Mouse (Mus musculus) lung, postnatal 0 days (tissue): Measurements from ENCODE around the gene Dpp6. TPM values are rescaled to one million over a fixed set of nuclear protein-coding genes. Genes with fewer than 3 reads are reported as not detected.

Source experiments
- ATAC-seq: fragments of 200-750 bp; cut with Nextera tagmentation; 2 replicates; pipeline ENCODE4 v1.8.0; 2017; ENCODE audit warnings: moderate library complexity
- DNase-seq: peaks from one replicate; pipeline ENCODE4 v3.0.0-alpha.2; 2016; ENCODE audit warnings: low spot score
- H3K27ac ChIP-seq: fragments of 300-500 bp; sonication (generic); 2 replicates; pipeline ENCODE4 v1.5.1; 2014; ENCODE audit warnings: antibody characterized with exemption, mild to moderate bottlenecking, low read length, mixed read lengths
- H3K27me3 ChIP-seq: fragments of 300-500 bp; sonication (generic); replicated peaks from 2 replicates; pipeline ENCODE4 v1.6.1; 2014; ENCODE audit warnings: low read length, mixed read lengths; ENCODE audit not compliant: insufficient read depth
- H3K36me3 ChIP-seq: fragments of 300-500 bp; sonication (generic); 2 replicates; pipeline ENCODE4 v1.6.1; 2014; ENCODE audit warnings: low read length, mixed read lengths; ENCODE audit not compliant: insufficient read depth
- H3K4me1 ChIP-seq: fragments of 300-500 bp; sonication (generic); 2 replicates; pipeline ENCODE4 v1.6.1; 2014; ENCODE audit warnings: antibody characterized with exemption, low read depth, low read length, mixed read lengths; ENCODE audit not compliant: insufficient read depth
- H3K4me2 ChIP-seq: fragments of 300-500 bp; sonication (generic); replicated peaks from 2 replicates; pipeline ENCODE4 v1.6.1; 2014; ENCODE audit warnings: low read depth, mild to moderate bottlenecking, low read length, moderate library complexity, mixed read lengths
- H3K4me3 ChIP-seq: fragments of 300-500 bp; sonication (generic); 2 replicates; pipeline ENCODE4 v1.5.1; 2014; ENCODE audit warnings: low read depth, low read length
- H3K9ac ChIP-seq: fragments of 300-500 bp; sonication (generic); replicated peaks from 2 replicates; pipeline ENCODE4 v1.6.1; 2014; ENCODE audit warnings: low read depth, mild to moderate bottlenecking
- H3K9me3 ChIP-seq: fragments of 300-500 bp; sonication (generic); 2 replicates; pipeline ENCODE4 v1.6.1; 2016; ENCODE audit warnings: low read length, mixed read lengths
- CTCF ChIP-seq: IDR thresholded peaks from 2 replicates; pipeline ENCODE4 v1.5.1; 2016; ENCODE audit warnings: antibody characterized with exemption, mild to moderate bottlenecking
- EP300 ChIP-seq: IDR thresholded peaks from 2 replicates; pipeline ENCODE4 v1.6.1; 2016; ENCODE audit warnings: antibody characterized with exemption, mild to moderate bottlenecking, control low read depth
- WGBS: fragments of 180-500 bp; shearing (Covaris S2); extraction: QIAGEN DNeasy Blood & Tissue Kit; methylation state at CpG from one replicate; pipeline ENCODE4 v1.1.7; 2014; 5-methylcytosine and 5-hydroxymethylcytosine counted together
- polyA plus RNA-seq: library from polyadenylated mRNA; unstranded; fragments of >200 nt; fragmentation: Nextera tagmentation; extraction: Ambion mirVana; gene quantifications from 2 replicates; pipeline ENCODE4 v1.2.1, GENCODE M21; 2015

The Dpp6 gene
- polyA plus RNA-seq, 1 experiment from 2014 or later: 0.05 TPM

- H3K9ac ChIP-seq: no peak overlapping the region
- 73% methylated on average over 6 of the region's 6 CpGs for WGBS
- no peak overlapping the region for H3K4me3 ChIP-seq
- no peaks in the 10 kb centered on the region for H3K4me1 ChIP-seq
- no peak overlapping the region for H3K4me2 ChIP-seq
- ATAC-seq (no peak), DNase-seq (no peak)
- TF ChIP-seq CTCF (no peak), EP300 (no peak)
- H3K9me3 ChIP-seq: no peaks in the 10 kb centered on the region
- H3K27ac ChIP-seq: no peak overlapping the region
- no peaks in the 10 kb centered on the region for H3K27me3 ChIP-seq
- H3K36me3 ChIP-seq: no peaks in the 10 kb centered on the region
Observed at GRCm38 (mm10) chr5:26934911-26935310, 117.9 kb downstream of the Dpp6 start.

DNA sequence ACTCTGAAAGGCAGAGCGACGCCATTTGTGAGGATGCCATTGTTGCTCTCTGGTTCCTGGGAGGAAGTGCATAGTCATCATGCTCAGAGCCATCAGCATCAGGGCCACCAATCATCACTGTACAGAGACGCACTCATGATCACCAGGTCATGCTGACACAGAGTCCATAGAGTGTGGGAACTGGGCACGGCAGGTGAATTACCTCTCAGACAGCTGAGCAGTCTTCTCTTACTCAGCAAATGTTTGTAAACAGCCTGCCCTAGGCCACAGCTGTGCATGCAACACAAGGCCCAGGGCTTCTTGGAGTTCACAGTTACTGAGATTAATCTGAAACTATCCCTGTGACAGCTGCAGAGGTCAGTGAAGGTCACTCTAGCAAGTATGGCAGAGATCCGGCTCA, 124.5 kb downstream of the Dpp6 start:
- TF ChIP-seq EP300: no peak
- TF ChIP-seq CTCF: no peak
- DNase-seq (no peak), ATAC-seq (no peak)
- Histone ChIP-seq H3K4me1 (no peaks in the 10 kb centered on the region), H3K27me3 (no peaks in the 10 kb centered on the region), H3K27ac (no peak overlapping the region), H3K4me2 (no peak overlapping the region), H3K4me3 (no peak overlapping the region), H3K9ac (no peak overlapping the region), H3K9me3 (no peaks in the 10 kb centered on the region), H3K36me3 (no peaks in the 10 kb centered on the region)
- WGBS: 64% methylated on average over 5 of the region's 5 CpGs

GRCm38 (mm10) chr5:26945169-26945920, 128.3 kb downstream of the Dpp6 start:
- Histone ChIP-seq H3K36me3 (no peaks in the 10 kb centered on the region), H3K4me1 (no peaks in the 10 kb centered on the region), H3K27me3 (no peaks in the 10 kb centered on the region), H3K4me3 (no peak overlapping the region), H3K9ac (no peak overlapping the region), H3K27ac (no peak overlapping the region), H3K9me3 (no peaks in the 10 kb centered on the region), H3K4me2 (no peak overlapping the region)
- WGBS: 43% methylated on average over 4 of the region's 4 CpGs
- ATAC-seq (no peak), DNase-seq (no peak)
- no peak for TF ChIP-seq EP300
- TF ChIP-seq CTCF: no peak

GRCm38 (mm10) chr5:26969941-26970590, 153.1 kb downstream of the Dpp6 start:
- H3K36me3 ChIP-seq: no peaks in the 10 kb centered on the region
- no peak for DNase-seq
- H3K4me1 ChIP-seq: no peaks in the 10 kb centered on the region
- TF ChIP-seq CTCF (no peak), EP300 (no peak)
- no peaks in the 10 kb centered on the region for H3K27me3 ChIP-seq
- H3K27ac ChIP-seq: no peak overlapping the region
- H3K4me3 ChIP-seq: no peak overlapping the region
- H3K9ac ChIP-seq: no peak overlapping the region
- H3K9me3 ChIP-seq: no peaks in the 10 kb centered on the region
- 51% methylated on average over 6 of the region's 6 CpGs for WGBS
- ATAC-seq: no peak
- H3K4me2 ChIP-seq: no peak overlapping the region

DNA sequence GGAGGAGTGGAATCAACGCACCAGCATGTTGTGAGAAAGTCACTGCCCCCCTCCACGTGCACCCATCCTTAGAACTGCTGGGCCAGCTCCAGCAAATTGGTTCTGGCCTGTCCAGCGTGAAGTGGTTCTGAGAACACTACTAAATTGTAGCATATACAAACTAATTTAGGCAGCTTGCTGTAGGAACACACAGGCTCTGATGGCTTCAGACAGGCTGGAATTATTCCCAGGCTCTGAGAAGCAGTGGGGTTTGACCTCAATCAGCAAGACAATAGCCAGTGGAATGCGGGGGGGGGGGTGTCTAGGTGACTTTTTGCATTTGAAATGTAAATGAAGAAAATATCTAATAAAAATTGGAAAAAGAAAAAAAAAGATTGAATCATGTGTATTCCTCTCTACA, 156.2 kb downstream of the Dpp6 start:
- H3K4me2 ChIP-seq: no peak overlapping the region
- H3K9me3 ChIP-seq: no peaks in the 10 kb centered on the region
- H3K36me3 ChIP-seq: no peaks in the 10 kb centered on the region
- no peaks in the 10 kb centered on the region for H3K27me3 ChIP-seq
- H3K9ac ChIP-seq: no peak overlapping the region
- WGBS: 49% methylated on average over 4 of the region's 4 CpGs
- TF ChIP-seq CTCF: no peak
- no peak for TF ChIP-seq EP300
- H3K4me3 ChIP-seq: no peak overlapping the region
- H3K4me1 ChIP-seq: no peaks in the 10 kb centered on the region
- no peak for ATAC-seq
- DNase-seq: no peak
- H3K27ac ChIP-seq: no peak overlapping the region

DNA sequence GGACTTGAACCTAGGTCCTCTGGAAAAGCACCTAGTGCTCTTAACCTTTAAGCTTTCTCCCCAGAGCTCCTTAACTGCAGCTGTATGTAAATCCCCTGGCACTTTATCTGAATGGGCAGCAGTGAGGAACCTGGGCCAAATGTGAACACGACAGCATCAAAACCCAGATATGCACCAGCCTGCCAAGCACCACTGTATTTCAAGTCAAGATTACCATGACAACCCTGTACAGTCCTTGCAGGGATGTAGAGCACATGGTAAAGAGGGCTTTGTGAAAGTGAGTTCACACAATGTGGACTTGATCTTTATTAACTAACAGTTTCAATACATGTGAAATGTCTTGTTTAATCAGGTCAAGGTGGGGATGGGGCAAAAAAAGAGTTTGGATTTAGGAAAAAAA, 162.3 kb downstream of the Dpp6 start:
- no peaks in the 10 kb centered on the region for H3K4me1 ChIP-seq
- no peaks in the 10 kb centered on the region for H3K27me3 ChIP-seq
- no peak overlapping the region for H3K27ac ChIP-seq
- 67% methylated on average over 1 of the region's 1 CpGs for WGBS
- no peak for TF ChIP-seq CTCF
- no peak for TF ChIP-seq EP300
- no peak for ATAC-seq
- no peak for DNase-seq
- no peak overlapping the region for H3K9ac ChIP-seq
- H3K4me3 ChIP-seq: no peak overlapping the region
- H3K4me2 ChIP-seq: no peak overlapping the region
- no peaks in the 10 kb centered on the region for H3K9me3 ChIP-seq
- no peaks in the 10 kb centered on the region for H3K36me3 ChIP-seq
